ENCODE assay signal across 22 mouse cellular contexts in the genomic region with DNA sequence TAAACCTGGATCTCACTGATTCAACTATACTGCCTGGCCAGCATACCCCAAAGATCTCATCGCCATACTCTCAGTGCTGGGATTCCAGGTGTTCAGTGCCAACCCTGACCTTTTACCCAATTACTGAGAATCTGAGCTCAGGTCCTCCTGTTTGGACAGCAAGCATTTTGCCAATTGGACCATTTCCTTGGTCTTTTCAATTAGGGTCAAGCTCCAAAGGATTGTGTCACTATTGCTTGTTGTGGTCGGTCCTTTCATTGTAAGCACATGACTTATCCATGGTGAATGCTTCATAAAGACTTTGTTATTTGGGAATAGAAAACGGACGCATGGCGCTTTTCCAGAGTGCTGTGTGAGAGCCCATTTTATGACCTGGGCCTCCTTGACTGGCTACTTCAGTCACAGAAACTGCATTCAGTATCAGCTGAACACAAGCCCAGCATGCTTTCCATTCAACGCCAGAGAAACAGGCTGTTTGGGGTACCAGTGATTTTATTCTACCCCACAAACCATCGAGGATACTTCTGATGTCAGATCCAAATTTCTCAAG.
"Had no signal": no experiment of that assay in that cellular context is flagged by ENCODE, and none has a peak within 500 bp of the region (broad histone marks: within the 10 kb centered on the region; RNA-seq: fewer than 3 reads in every experiment).

No protein-coding gene starts in this region.

- H3K9me3 ChIP-seq: kidney, embryonic 15.5 days; limb, embryonic 10.5 days; limb, embryonic 13.5 days; megakaryocyte, embryonic 14.5 days; midbrain, embryonic 10.5 days; midbrain, embryonic 13.5 days; neural tube, embryonic 13.5 days; stomach, embryonic 15.5 days had no signal

- H3K4me2 ChIP-seq: kidney, embryonic 15.5 days; limb, embryonic 13.5 days; lung, embryonic 14.5 days; midbrain, embryonic 13.5 days; neural tube, embryonic 13.5 days; stomach, embryonic 15.5 days had no signal

- H3K36me3 ChIP-seq: kidney, embryonic 15.5 days; limb, embryonic 10.5 days; limb, embryonic 13.5 days; midbrain, embryonic 10.5 days; midbrain, embryonic 13.5 days; neural tube, embryonic 13.5 days; stomach, embryonic 15.5 days had no signal

- H3K9ac ChIP-seq: kidney, embryonic 15.5 days; limb, embryonic 13.5 days; liver, embryonic 14.5 days; liver, postnatal 0 days; lung, embryonic 14.5 days; midbrain, embryonic 13.5 days; neural tube, embryonic 13.5 days; stomach, embryonic 15.5 days had no signal

- ATAC-seq: liver, postnatal 0 days; lung, postnatal 0 days; midbrain, embryonic 13.5 days had no signal

- H3K4me1 ChIP-seq: kidney, embryonic 15.5 days; limb, embryonic 10.5 days; megakaryocyte, embryonic 14.5 days; midbrain, embryonic 10.5 days; midbrain, embryonic 13.5 days; stomach, embryonic 15.5 days had no signal

- H3K27ac ChIP-seq: kidney, embryonic 15.5 days; limb, embryonic 10.5 days; limb, embryonic 13.5 days; liver, embryonic 14.5 days; macrophage; midbrain, embryonic 10.5 days; midbrain, embryonic 13.5 days; neural tube, embryonic 13.5 days; stomach, embryonic 15.5 days had no signal

- H3K27me3 ChIP-seq: kidney, embryonic 15.5 days; limb, embryonic 13.5 days; megakaryocyte, embryonic 14.5 days; midbrain, embryonic 13.5 days; neural tube, embryonic 13.5 days; stomach, embryonic 15.5 days had no signal

- H3K4me3 ChIP-seq: kidney, embryonic 15.5 days; limb, embryonic 10.5 days; limb, embryonic 13.5 days; megakaryocyte, embryonic 14.5 days; midbrain, embryonic 10.5 days; midbrain, embryonic 13.5 days; neural tube, embryonic 13.5 days; stomach, embryonic 15.5 days had no signal

- DNase-seq: kidney, adult 11 months; kidney, adult 8-10 months; kidney, postnatal 10 days; kidney, postnatal 36 days; layer of hippocampus, postnatal 36 days; liver; liver, postnatal 0 days; lung, embryonic 14.5 days; right cerebral cortex, postnatal 25 days; spleen, adult 18-20 months; thymus, postnatal 25 days had no signal
